Mouse (Mus musculus) liver, embryonic 18 days (tissue): ENCODE measurements around the gene Lbx1. TPM values are rescaled to one million over a fixed set of nuclear protein-coding genes. Genes with fewer than 3 reads are reported as not detected.

Experiments used
- polyA plus RNA-seq: library from polyadenylated mRNA; depleted of rRNA; stranded (reverse); fragments of >200 nt; gene quantifications from 2 replicates; pipeline ENCODE4 v1.2.3, GENCODE M21; 2012; rRNA removed

Lbx1 gene
- polyA plus RNA-seq, result not detected in 2 replicates

GRCm38 (mm10) chr19:45235766-45236362, at the start of gene Lbx1:
Gene Lbx1 (minus strand): TSS chr19:45235812.

Other genes starting within 250 kb of the Lbx1 start
- gene Sema4g, start 246.7 kb downstream of the Lbx1 start, polyA plus RNA-seq, result 108 and 124 TPM in 2 replicates
- 12.0 and 13.9 TPM in 2 replicates for gene Twnk, start 230.1 kb downstream of the Lbx1 start, polyA plus RNA-seq
- 32.8 and 35.0 TPM in 2 replicates for gene Mrpl43, start 229.4 kb downstream of the Lbx1 start, polyA plus RNA-seq
- 7.3 and 7.9 TPM in 2 replicates for gene Lzts2, start 221.4 kb downstream of the Lbx1 start, polyA plus RNA-seq
- 0.03 and 0.04 TPM in 2 replicates for gene Pdzd7, start 190.1 kb downstream of the Lbx1 start, polyA plus RNA-seq
- gene Sfxn3, start 188.3 kb downstream of the Lbx1 start, polyA plus RNA-seq, result 2.6 and 3.1 TPM in 2 replicates
- 0.28 and 0.34 TPM in 2 replicates for gene Kazald1, start 160.6 kb downstream of the Lbx1 start, polyA plus RNA-seq
- 0.06 TPM in 1 of 2 replicates, not detected in the other for gene Tlx1, start 85.1 kb downstream of the Lbx1 start, polyA plus RNA-seq
- 21.1 and 21.2 TPM in 2 replicates for gene Btrc, start 127.9 kb upstream of the Lbx1 start, polyA plus RNA-seq